Mouse (Mus musculus): ENCODE data around the gene Vmo1. TPM values are rescaled to one million over a fixed set of nuclear protein-coding genes. Genes with fewer than 3 reads are reported as not detected.

The Vmo1 gene
- not detected in 2 replicates for polyA plus RNA-seq (2016; fragmentation: Nextera tagmentation; extraction: Ambion mirVana)

- no peak for DNase-seq (ENCODE audit: low spot score)
- 0 out of 2 replicates have a peak within 1 kb of the TSS, but pooled peaks have one; percentile 14 for H3K27ac ChIP-seq (replicated peaks)
- 93% methylated on average over 7 of the region's 7 CpGs for WGBS
- no peaks in the 10 kb centered on the region for H3K36me3 ChIP-seq (replicated peaks)
- H3K9me3 ChIP-seq: no peaks in the 10 kb centered on the region
- peaks cover 20% of the 10 kb centered on the region for H3K27me3 ChIP-seq (replicated peaks; ENCODE audit: low read depth, poor library complexity, severe bottlenecking)
- peaks cover 37% of the 10 kb centered on the region for H3K4me1 ChIP-seq
- 0 out of 2 replicates have a peak within 1 kb of the TSS, but pooled peaks have one; percentile 13 for H3K4me3 ChIP-seq
Measured at GRCm38 (mm10) chr11:70514288-70514687, at the start of gene Vmo1. TSS of gene Vmo1 (minus strand) at chr11:70514616.

- Histone ChIP-seq H3K36me3 (replicated peaks) (peaks cover 18% of the 10 kb centered on the region), H3K9me3 (no peaks in the 10 kb centered on the region), H3K4me3 (peak overlapping the region; percentile 96), H3K4me1 (peaks cover 50% of the 10 kb centered on the region), H3K27ac (replicated peaks) (peak overlapping the region; percentile 96), H3K27me3 (replicated peaks; ENCODE audit: low read depth, poor library complexity, severe bottlenecking) (no peaks in the 10 kb centered on the region)
- 3% methylated on average over 25 of the region's 25 CpGs for WGBS
- peak; percentile 61 for DNase-seq (ENCODE audit: low spot score)
Measured at GRCm38 (mm10) chr11:70563470-70564275, 49.3 kb upstream of the Vmo1 start.

GRCm38 (mm10) chr11:70562995-70563469 lies 48.6 kb upstream of the Vmo1 start:
- no peak for DNase-seq (ENCODE audit: low spot score)
- Histone ChIP-seq H3K9me3 (no peaks in the 10 kb centered on the region), H3K36me3 (replicated peaks) (peaks cover 11% of the 10 kb centered on the region), H3K4me1 (peaks cover 50% of the 10 kb centered on the region), H3K27ac (replicated peaks) (peak overlapping the region; percentile 96), H3K4me3 (peak overlapping the region; percentile 96), H3K27me3 (replicated peaks; ENCODE audit: low read depth, poor library complexity, severe bottlenecking) (no peaks in the 10 kb centered on the region)
- WGBS: under 1% methylated on average over 31 of the region's 31 CpGs

- WGBS: under 1% methylated on average over 57 of the region's 57 CpGs
- no peaks in the 10 kb centered on the region for H3K27me3 ChIP-seq (replicated peaks; ENCODE audit: low read depth, poor library complexity, severe bottlenecking)
- H3K9me3 ChIP-seq: no peaks in the 10 kb centered on the region
- DNase-seq (ENCODE audit: low spot score): peak; percentile 97
- H3K4me1 ChIP-seq: peaks cover 50% of the 10 kb centered on the region
- peak within 1 kb of the TSS; percentile 96 for H3K27ac ChIP-seq (replicated peaks)
- peak within 1 kb of the TSS; percentile 96 for H3K4me3 ChIP-seq
- peaks cover 6% of the 10 kb centered on the region; the same call in 1 of the 2 replicates for H3K36me3 ChIP-seq (replicated peaks)
Measured at GRCm38 (mm10) chr11:70562287-70562994, 48.0 kb upstream of the Vmo1 start, which contains the start of gene Mink1. TSS of gene Mink1 (plus strand) at chr11:70562881.

GRCm38 (mm10) chr11:70561937-70562286 lies 47.5 kb upstream of the Vmo1 start:
- no peak for DNase-seq (ENCODE audit: low spot score)
- Histone ChIP-seq H3K9me3 (no peaks in the 10 kb centered on the region), H3K4me3 (peak overlapping the region; percentile 96), H3K27me3 (replicated peaks; ENCODE audit: low read depth, poor library complexity, severe bottlenecking) (no peaks in the 10 kb centered on the region), H3K27ac (replicated peaks) (peak overlapping the region; percentile 96), H3K4me1 (peaks cover 47% of the 10 kb centered on the region), H3K36me3 (replicated peaks) (peaks cover under 1% of the 10 kb centered on the region; the same call in 1 of the 2 replicates)
- WGBS: 0% methylated on average over 2 of the region's 2 CpGs

GRCm38 (mm10) chr11:70557545-70557944 lies 43.1 kb upstream of the Vmo1 start:
- H3K27me3 ChIP-seq (replicated peaks; ENCODE audit: low read depth, poor library complexity, severe bottlenecking): peaks cover 12% of the 10 kb centered on the region; the same call in 1 of the 2 replicates
- H3K4me1 ChIP-seq: peaks cover 22% of the 10 kb centered on the region
- no peak overlapping the region for H3K27ac ChIP-seq (replicated peaks)
- no peaks in the 10 kb centered on the region for H3K9me3 ChIP-seq
- no peak overlapping the region for H3K4me3 ChIP-seq
- 90% methylated on average over 9 of the region's 9 CpGs for WGBS
- DNase-seq (ENCODE audit: low spot score): no peak
- H3K36me3 ChIP-seq (replicated peaks): no peaks in the 10 kb centered on the region

- Histone ChIP-seq H3K36me3 (replicated peaks) (no peaks in the 10 kb centered on the region), H3K27me3 (replicated peaks; ENCODE audit: low read depth, poor library complexity, severe bottlenecking) (peaks cover 20% of the 10 kb centered on the region), H3K27ac (replicated peaks) (no peak overlapping the region), H3K4me3 (no peak overlapping the region), H3K4me1 (peaks cover 11% of the 10 kb centered on the region), H3K9me3 (no peaks in the 10 kb centered on the region)
- no peak for DNase-seq (ENCODE audit: low spot score)
- 24% methylated on average over 7 of the region's 7 CpGs for WGBS
Measured at GRCm38 (mm10) chr11:70553940-70554339, 39.5 kb upstream of the Vmo1 start.

GRCm38 (mm10) chr11:70551526-70551925 lies 37.1 kb upstream of the Vmo1 start:
- H3K27ac ChIP-seq (replicated peaks): no peak overlapping the region
- H3K36me3 ChIP-seq (replicated peaks): no peaks in the 10 kb centered on the region
- 89% methylated on average over 8 of the region's 8 CpGs for WGBS
- H3K4me3 ChIP-seq: no peak overlapping the region
- peaks cover 20% of the 10 kb centered on the region for H3K27me3 ChIP-seq (replicated peaks; ENCODE audit: low read depth, poor library complexity, severe bottlenecking)
- H3K4me1 ChIP-seq: peaks cover 11% of the 10 kb centered on the region
- no peaks in the 10 kb centered on the region for H3K9me3 ChIP-seq
- DNase-seq (ENCODE audit: low spot score): no peak

- Histone ChIP-seq H3K36me3 (replicated peaks) (no peaks in the 10 kb centered on the region), H3K4me1 (peaks cover 12% of the 10 kb centered on the region), H3K27ac (replicated peaks) (no peak overlapping the region), H3K27me3 (replicated peaks; ENCODE audit: low read depth, poor library complexity, severe bottlenecking) (peaks cover 50% of the 10 kb centered on the region), H3K4me3 (no peak overlapping the region), H3K9me3 (no peaks in the 10 kb centered on the region)
- 75% methylated on average over 7 of the region's 7 CpGs for WGBS
- no peak for DNase-seq (ENCODE audit: low spot score)
Measured at GRCm38 (mm10) chr11:70544496-70544895, 30.1 kb upstream of the Vmo1 start.

GRCm38 (mm10) chr11:70541415-70541814 lies 27.0 kb upstream of the Vmo1 start:
- Histone ChIP-seq H3K4me3 (no peak overlapping the region), H3K36me3 (replicated peaks) (no peaks in the 10 kb centered on the region), H3K27ac (replicated peaks) (no peak overlapping the region), H3K9me3 (no peaks in the 10 kb centered on the region), H3K27me3 (replicated peaks; ENCODE audit: low read depth, poor library complexity, severe bottlenecking) (peaks cover 70% of the 10 kb centered on the region), H3K4me1 (peaks cover 12% of the 10 kb centered on the region)
- DNase-seq (ENCODE audit: low spot score): no peak
- 74% methylated on average over 5 of the region's 5 CpGs for WGBS

GRCm38 (mm10) chr11:70540928-70541327 lies 26.5 kb upstream of the Vmo1 start:
- peaks cover 70% of the 10 kb centered on the region for H3K27me3 ChIP-seq (replicated peaks; ENCODE audit: low read depth, poor library complexity, severe bottlenecking)
- no peaks in the 10 kb centered on the region for H3K36me3 ChIP-seq (replicated peaks)
- 0 out of 2 replicates have a peak overlapping the region, but pooled peaks have one; percentile 75 for H3K27ac ChIP-seq (replicated peaks)
- 83% methylated on average over 7 of the region's 7 CpGs for WGBS
- no peak for DNase-seq (ENCODE audit: low spot score)
- peaks cover 12% of the 10 kb centered on the region for H3K4me1 ChIP-seq
- H3K9me3 ChIP-seq: no peaks in the 10 kb centered on the region
- peak overlapping the region; percentile 68 for H3K4me3 ChIP-seq

- peaks cover 70% of the 10 kb centered on the region for H3K27me3 ChIP-seq (replicated peaks; ENCODE audit: low read depth, poor library complexity, severe bottlenecking)
- under 1% methylated on average over 65 of the region's 65 CpGs for WGBS
- H3K36me3 ChIP-seq (replicated peaks): no peaks in the 10 kb centered on the region
- H3K4me1 ChIP-seq: peaks cover 12% of the 10 kb centered on the region
- peak within 1 kb of the TSS; percentile 75 for H3K27ac ChIP-seq (replicated peaks)
- peak; percentile 89 for DNase-seq (ENCODE audit: low spot score)
- no peaks in the 10 kb centered on the region for H3K9me3 ChIP-seq
- H3K4me3 ChIP-seq: peak within 1 kb of the TSS; percentile 68
Measured at GRCm38 (mm10) chr11:70539877-70540587, 25.6 kb upstream of the Vmo1 start, which contains the start of gene Pld2. TSS of gene Pld2 (plus strand) at chr11:70540064.

Data from embryonic facial prominence, embryonic 10.5 days (tissue).